Mouse (Mus musculus) intestine, embryonic 14.5 days (tissue): ENCODE measurements around the gene Cplx3. TPM values are rescaled to one million over a fixed set of nuclear protein-coding genes. Genes with fewer than 3 reads are reported as not detected.

Experiments used
- ATAC-seq: fragments of 200-750 bp; cut with Nextera tagmentation; replicated peaks from 2 replicates; pipeline ENCODE4 v1.8.0; 2017; ENCODE audit warnings: low read depth, moderate number of reproducible peaks, moderate TSS enrichment, moderate library complexity; ENCODE audit not compliant: low FRiP score, low TSS enrichment
- DNase-seq: peaks from one replicate; pipeline ENCODE4 v3.0.0-alpha.2; 2018; ENCODE audit warnings: low spot score
- H3K27ac ChIP-seq: fragments of 300-500 bp; sonication (generic); 2 replicates; pipeline ENCODE4 v1.5.1; 2014; ENCODE audit warnings: low read depth, mild to moderate bottlenecking, control low read depth
- H3K27me3 ChIP-seq: fragments of 300-500 bp; sonication (generic); replicated peaks from 2 replicates; pipeline ENCODE4 v1.6.1; 2014; ENCODE audit warnings: low read length, control low read depth; ENCODE audit not compliant: control insufficient read depth, insufficient read depth
- H3K36me3 ChIP-seq: fragments of 300-500 bp; sonication (generic); 2 replicates; pipeline ENCODE4 v1.6.1; 2014; ENCODE audit warnings: low read length, control low read depth; ENCODE audit not compliant: control insufficient read depth, insufficient read depth
- H3K4me1 ChIP-seq: fragments of 300-500 bp; sonication (generic); replicated peaks from 2 replicates; pipeline ENCODE4 v1.6.1; 2014; ENCODE audit warnings: low read length, control low read depth, mixed read lengths; ENCODE audit not compliant: control insufficient read depth, insufficient read depth
- H3K4me2 ChIP-seq: fragments of 300-500 bp; sonication (generic); 2 replicates; pipeline ENCODE4 v1.6.1; 2014; ENCODE audit warnings: low read length
- H3K4me3 ChIP-seq: fragments of 300-500 bp; sonication (generic); 2 replicates; pipeline ENCODE4 v1.5.1; 2014; ENCODE audit warnings: low read depth, low read length, control low read depth, mixed read lengths
- H3K9ac ChIP-seq: fragments of 300-500 bp; sonication (generic); 2 replicates; pipeline ENCODE4 v1.6.1; 2014; ENCODE audit warnings: mild to moderate bottlenecking, low read length
- H3K9me3 ChIP-seq: fragments of 300-500 bp; sonication (generic); 2 replicates; pipeline ENCODE4 v1.6.1; 2016; ENCODE audit warnings: low read length, control low read depth; ENCODE audit not compliant: control insufficient read depth
- WGBS: fragments of 180-500 bp; shearing (Covaris S2); extraction: QIAGEN DNeasy Blood & Tissue Kit; methylation state at CpG from one replicate; pipeline ENCODE4 v1.1.7; 2014; 5-methylcytosine and 5-hydroxymethylcytosine counted together
- polyA plus RNA-seq: library from polyadenylated mRNA; unstranded; fragments of >200 nt; fragmentation: Nextera tagmentation; extraction: Ambion mirVana; gene quantifications from 2 replicates; pipeline ENCODE4 v1.2.1, GENCODE M21; 2014

Gene Cplx3
- not detected in 2 replicates for polyA plus RNA-seq

- H3K27ac ChIP-seq = no peak within 1 kb of the TSS
- 7% methylated on average over 24 of the region's 24 CpGs for WGBS
- H3K27me3 ChIP-seq = peaks cover 13% of the 10 kb centered on the region
- H3K9me3 ChIP-seq = no peaks in the 10 kb centered on the region
- no peaks in the 10 kb centered on the region for H3K36me3 ChIP-seq
- no peak within 1 kb of the TSS for H3K4me2 ChIP-seq
- H3K4me1 ChIP-seq = 0 out of 2 replicates have a peak, but pooled peaks cover 1% of the 10 kb centered on the region
- 0 out of 2 replicates have a peak, but pooled peaks have one; percentile 58 for ATAC-seq
- peak; percentile 94 for DNase-seq
- H3K9ac ChIP-seq = no peak within 1 kb of the TSS
- H3K4me3 ChIP-seq = no peak within 1 kb of the TSS
These were observed at the start of gene Cplx3 for GRCm38 (mm10) chr9:57606139-57606851. Gene Cplx3, minus strand, starts transcription at chr9:57606281.

GRCm38 (mm10) chr9:57655749-57656148, 49.7 kb upstream of the Cplx3 start:
- DNase-seq (peak; percentile 99), ATAC-seq (peak; percentile 77)
- Histone ChIP-seq H3K4me1 (peaks cover 4% of the 10 kb centered on the region; the same call in 1 of the 2 replicates), H3K27me3 (no peaks in the 10 kb centered on the region), H3K27ac (no peak overlapping the region), H3K4me2 (peak overlapping the region; percentile 43), H3K9ac (no peak overlapping the region), H3K36me3 (no peaks in the 10 kb centered on the region), H3K9me3 (no peaks in the 10 kb centered on the region), H3K4me3 (no peak overlapping the region; the same call in 1 of the 2 replicates)
- 2% methylated on average over 11 of the region's 11 CpGs for WGBS

- H3K9ac ChIP-seq = no peak overlapping the region
- H3K9me3 ChIP-seq = no peaks in the 10 kb centered on the region
- ATAC-seq (no peak), DNase-seq (no peak)
- H3K27ac ChIP-seq = no peak overlapping the region
- H3K27me3 ChIP-seq = no peaks in the 10 kb centered on the region
- peaks cover 8% of the 10 kb centered on the region for H3K4me1 ChIP-seq
- WGBS = 86% methylated on average over 1 of the region's 1 CpGs
- H3K36me3 ChIP-seq = no peaks in the 10 kb centered on the region
- no peak overlapping the region for H3K4me2 ChIP-seq
- no peak overlapping the region for H3K4me3 ChIP-seq
These were observed 48.9 kb upstream of the Cplx3 start for GRCm38 (mm10) chr9:57654966-57655365.

- no peak within 1 kb of the TSS for H3K4me3 ChIP-seq
- DNase-seq (no peak), ATAC-seq (no peak)
- no peaks in the 10 kb centered on the region for H3K36me3 ChIP-seq
- H3K27me3 ChIP-seq = no peaks in the 10 kb centered on the region
- H3K4me1 ChIP-seq = peaks cover 8% of the 10 kb centered on the region
- H3K4me2 ChIP-seq = no peak within 1 kb of the TSS
- WGBS = 52% methylated on average over 5 of the region's 5 CpGs
- H3K9me3 ChIP-seq = no peaks in the 10 kb centered on the region
- H3K9ac ChIP-seq = no peak within 1 kb of the TSS
- H3K27ac ChIP-seq = 0 out of 2 replicates have a peak within 1 kb of the TSS, but pooled peaks have one; percentile 4
These were observed 47.2 kb upstream of the Cplx3 start, which contains the start of gene Csk for GRCm38 (mm10) chr9:57653283-57653682. Gene Csk, minus strand, starts transcription at chr9:57653631.

GRCm38 (mm10) chr9:57652855-57653254, 46.8 kb upstream of the Cplx3 start:
- Histone ChIP-seq H3K9ac (no peak overlapping the region), H3K27ac (0 out of 2 replicates have a peak overlapping the region, but pooled peaks have one; percentile 4), H3K36me3 (no peaks in the 10 kb centered on the region), H3K27me3 (no peaks in the 10 kb centered on the region), H3K4me2 (no peak overlapping the region), H3K4me1 (peaks cover 8% of the 10 kb centered on the region), H3K9me3 (no peaks in the 10 kb centered on the region), H3K4me3 (no peak overlapping the region)
- ATAC-seq (no peak), DNase-seq (no peak)
- 45% methylated on average over 3 of the region's 3 CpGs for WGBS

GRCm38 (mm10) chr9:57652351-57652750, 46.3 kb upstream of the Cplx3 start:
- Histone ChIP-seq H3K4me2 (no peak overlapping the region), H3K9me3 (no peaks in the 10 kb centered on the region), H3K36me3 (no peaks in the 10 kb centered on the region), H3K4me3 (no peak overlapping the region), H3K9ac (no peak overlapping the region), H3K4me1 (peaks cover 8% of the 10 kb centered on the region), H3K27me3 (no peaks in the 10 kb centered on the region), H3K27ac (no peak overlapping the region)
- WGBS = 76% methylated on average over 9 of the region's 9 CpGs
- DNase-seq (no peak), ATAC-seq (no peak)

GRCm38 (mm10) chr9:57650786-57651311, 44.8 kb upstream of the Cplx3 start:
- H3K4me2 ChIP-seq = no peak overlapping the region
- H3K36me3 ChIP-seq = no peaks in the 10 kb centered on the region
- ATAC-seq (no peak), DNase-seq (no peak)
- no peak overlapping the region for H3K9ac ChIP-seq
- no peak overlapping the region for H3K4me3 ChIP-seq
- no peaks in the 10 kb centered on the region for H3K9me3 ChIP-seq
- 0 out of 2 replicates have a peak overlapping the region, but pooled peaks have one; percentile 22 for H3K27ac ChIP-seq
- peaks cover 8% of the 10 kb centered on the region for H3K4me1 ChIP-seq
- H3K27me3 ChIP-seq = no peaks in the 10 kb centered on the region
- WGBS = 18% methylated on average over 6 of the region's 6 CpGs

- 94% methylated on average over 6 of the region's 6 CpGs for WGBS
These were observed 44.2 kb upstream of the Cplx3 start for GRCm38 (mm10) chr9:57650130-57650785.

More at GRCm38 (mm10) chr9:57650130-57650785, 44.2 kb upstream of the Cplx3 start:
- Histone ChIP-seq H3K4me3 (no peak overlapping the region), H3K27ac (no peak overlapping the region), H3K4me1 (peaks cover 11% of the 10 kb centered on the region), H3K27me3 (no peaks in the 10 kb centered on the region), H3K36me3 (no peaks in the 10 kb centered on the region), H3K9me3 (no peaks in the 10 kb centered on the region), H3K4me2 (no peak overlapping the region), H3K9ac (no peak overlapping the region)
- ATAC-seq = no peak
- no peak for DNase-seq
